Mouse (Mus musculus): ENCODE measurements around the gene Sh3bp1. TPM values are rescaled to one million over a fixed set of nuclear protein-coding genes. Genes with fewer than 3 reads are reported as not detected.
A peak's percentile ranks its signal among the peaks of the same experiment; 100 is the strongest.

Sh3bp1 gene
- total and polyA plus RNA-seq, 3 experiments, result 21.0 to 80.2 TPM; not detected in 1

DNA sequence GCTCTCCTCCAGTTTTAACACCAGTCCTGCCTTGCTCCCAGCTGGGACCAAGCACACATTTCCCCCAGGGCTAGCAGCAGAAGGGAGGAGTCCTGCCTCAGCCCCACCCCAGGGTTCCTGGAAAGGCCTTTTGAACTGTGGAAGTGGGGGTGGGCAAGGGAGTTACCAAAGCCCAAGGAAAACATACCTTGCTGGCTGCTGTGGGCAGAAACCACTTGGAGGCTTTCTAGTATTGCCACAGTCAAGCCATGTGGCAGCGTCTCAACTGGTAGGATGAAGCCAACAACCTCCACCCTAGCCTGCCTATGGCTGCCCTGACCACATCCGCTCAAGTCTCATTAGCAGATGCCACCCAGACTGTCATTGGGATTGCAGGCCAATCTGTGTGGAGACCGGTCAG lies 3.4 kb upstream of the Sh3bp1 start:
- Histone ChIP-seq H3K9ac (ENCODE audit: control insufficient read depth, low read depth, low read length, poor library complexity, severe bottlenecking) (no peak overlapping the region), H3K4me3 (ENCODE audit: control insufficient read depth in 1 of 2, insufficient read depth in 1 of 2, low read depth in 2 of 2, low read length in 2 of 2) (no peak overlapping the region), H3K79me2 (ENCODE audit: control insufficient read depth, insufficient read depth, low read length, poor library complexity) (peaks cover 12% of the 10 kb centered on the region), H3K27me3 (ENCODE audit: control insufficient read depth in 1 of 2, insufficient read depth in 2 of 2, low read length in 2 of 2) (no peaks in the 10 kb centered on the region), H3K9me3 (replicated peaks; ENCODE audit: insufficient read depth, low read length) (no peaks in the 10 kb centered on the region), H3K27ac (ENCODE audit: control insufficient read depth, low read depth, low read length) (no peak overlapping the region), H3K36me3 (ENCODE audit: control insufficient read depth in 1 of 2, insufficient read depth in 2 of 2, low read length in 2 of 2) (peaks cover 0 to 15% of the 10 kb centered on the region in 2 experiments; a peak in 3 of 4 replicates), H3K4me1 (ENCODE audit: control insufficient read depth in 1 of 2, insufficient read depth in 2 of 2, low read length in 2 of 2) (peaks cover 11 to 20% of the 10 kb centered on the region in 2 experiments)
- TF ChIP-seq MYC (IDR thresholded peaks at IDR 0.05; ENCODE audit: low read depth, low read length) (no peak), JUND (IDR thresholded peaks at IDR 0.05; ENCODE audit: low read depth, low read length) (no peak), ZKSCAN1 (IDR thresholded peaks at IDR 0.05; ENCODE audit: low read depth, low read length) (no peak), USF2 (IDR thresholded peaks at IDR 0.05; ENCODE audit: borderline replicate concordance in 1 of 2, insufficient read depth in 1 of 2, low read depth in 1 of 2, low read length in 2 of 2) (no peak), SIN3A (IDR thresholded peaks at IDR 0.05; ENCODE audit: low read length) (no peak), POLR2AphosphoS2 (IDR thresholded peaks at IDR 0.05; ENCODE audit: low read length) (no peak), POLR2AphosphoS5 (IDR thresholded peaks at IDR 0.05; ENCODE audit: borderline replicate concordance, low read depth, low read length) (no peak), MXI1 (IDR thresholded peaks at IDR 0.05; ENCODE audit: low read depth, low read length) (no peak), MAZ (IDR thresholded peaks at IDR 0.05; ENCODE audit: low read depth, low read length) (no peak), EP300 (IDR thresholded peaks at IDR 0.05; ENCODE audit: low read depth in 1 of 2, low read length in 2 of 2) (no peak), NRF1 (IDR thresholded peaks at IDR 0.05; ENCODE audit: insufficient read depth, low read depth, low read length, poor library complexity, severe bottlenecking) (no peak), ZMIZ1 (IDR thresholded peaks at IDR 0.05; ENCODE audit: low read depth, low read length) (no peak), E2F4 (IDR thresholded peaks at IDR 0.05; ENCODE audit: borderline replicate concordance, low read depth, low read length) (no peak), ZC3H11A (IDR thresholded peaks at IDR 0.05; ENCODE audit: low read depth, low read length) (no peak), HCFC1 (IDR thresholded peaks at IDR 0.05; ENCODE audit: low read depth, low read length) (no peak), TAL1 (IDR thresholded peaks at IDR 0.05; ENCODE audit: low read length) (no peak), GATA1 (IDR thresholded peaks at IDR 0.05; ENCODE audit: low read depth, low read length) (no peak), MAFK (IDR thresholded peaks at IDR 0.05; ENCODE audit: borderline replicate concordance, low read depth, low read length) (no peak), TCF12 (IDR thresholded peaks at IDR 0.05; ENCODE audit: low read depth, low read length) (no peak), GABPA (IDR thresholded peaks at IDR 0.05; ENCODE audit: low read depth, low read length) (no peak)
- no peak for DNase-seq (ENCODE audit: low read depth, low spot score)

- no peak for TF ChIP-seq POLR2AphosphoS5 (IDR thresholded peaks at IDR 0.05; ENCODE audit: borderline replicate concordance, low read depth, low read length)
- no peak for TF ChIP-seq POLR2AphosphoS2 (IDR thresholded peaks at IDR 0.05; ENCODE audit: low read length)
- peak; percentile 39 for TF ChIP-seq TAL1 (IDR thresholded peaks at IDR 0.05; ENCODE audit: low read length)
- TF ChIP-seq ZNF384 (IDR thresholded peaks at IDR 0.05; ENCODE audit: low read depth, low read length), result no peak
- no peak for TF ChIP-seq SIN3A (IDR thresholded peaks at IDR 0.05; ENCODE audit: low read length)
- no peak for TF ChIP-seq NELFE (IDR thresholded peaks at IDR 0.05; ENCODE audit: low read depth, low read length)
- no peak for TF ChIP-seq BHLHE40 (IDR thresholded peaks at IDR 0.05; ENCODE audit: borderline replicate concordance, low read depth, low read length)
- no peak for TF ChIP-seq CHD1 (IDR thresholded peaks at IDR 0.05; ENCODE audit: low read depth, low read length)
- TF ChIP-seq USF2 (IDR thresholded peaks at IDR 0.05; ENCODE audit: borderline replicate concordance in 1 of 2, insufficient read depth in 1 of 2, low read depth in 1 of 2, low read length in 2 of 2), result no peak
- TF ChIP-seq NRF1 (IDR thresholded peaks at IDR 0.05; ENCODE audit: insufficient read depth, low read depth, low read length, poor library complexity, severe bottlenecking), result no peak
- TF ChIP-seq MYB (IDR thresholded peaks at IDR 0.05; ENCODE audit: low read depth, low read length), result no peak
- 0 out of 4 replicates have a peak, but pooled peaks of 1 of the 2 experiments have one; percentile 17 for TF ChIP-seq EP300 (IDR thresholded peaks at IDR 0.05; ENCODE audit: low read depth in 1 of 2, low read length in 2 of 2)
- TF ChIP-seq ZMIZ1 (IDR thresholded peaks at IDR 0.05; ENCODE audit: low read depth, low read length), result no peak
- no peak for TF ChIP-seq HCFC1 (IDR thresholded peaks at IDR 0.05; ENCODE audit: low read depth, low read length)
- Histone ChIP-seq H3K79me2 (ENCODE audit: control insufficient read depth, insufficient read depth, low read length, poor library complexity) (peaks cover 12% of the 10 kb centered on the region), H3K27ac (ENCODE audit: control insufficient read depth, low read depth, low read length) (0 out of 2 replicates have a peak overlapping the region, but pooled peaks have one; percentile 16), H3K9ac (ENCODE audit: control insufficient read depth, low read depth, low read length, poor library complexity, severe bottlenecking) (no peak overlapping the region), H3K27me3 (ENCODE audit: control insufficient read depth in 1 of 2, insufficient read depth in 2 of 2, low read length in 2 of 2) (no peaks in the 10 kb centered on the region), H3K4me1 (ENCODE audit: control insufficient read depth in 1 of 2, insufficient read depth in 2 of 2, low read length in 2 of 2) (peaks cover 11 to 20% of the 10 kb centered on the region in 2 experiments), H3K9me3 (replicated peaks; ENCODE audit: insufficient read depth, low read length) (no peaks in the 10 kb centered on the region), H3K36me3 (ENCODE audit: control insufficient read depth in 1 of 2, insufficient read depth in 2 of 2, low read length in 2 of 2) (peaks cover 0 to 15% of the 10 kb centered on the region in 2 experiments; a peak in 3 of 4 replicates), H3K4me3 (ENCODE audit: control insufficient read depth in 1 of 2, insufficient read depth in 1 of 2, low read depth in 2 of 2, low read length in 2 of 2) (no peak overlapping the region)
- DNase-seq (ENCODE audit: low read depth, low spot score), result peak; percentile 46
Measured at GRCm38 (mm10) chr15:78897488-78897887, 2.1 kb upstream of the Sh3bp1 start.
